Mouse (Mus musculus): ENCODE data around the gene Ddx4. TPM values are rescaled to one million over a fixed set of nuclear protein-coding genes. Genes with fewer than 3 reads are reported as not detected.

Ddx4 gene
- total RNA-seq (2015; ENCODE audit: low replicate concordance): 1.5 and 3.1 TPM in 2 replicates
- total RNA-seq (2017; ENCODE audit: low replicate concordance): 2.4 and 3.6 TPM in 2 replicates

GRCm38 (mm10) chr13:112652205-112652604, at the start of gene Ddx4:
Ddx4 (minus strand) TSS chr13:112652475.
- no peak for ATAC-seq (replicated peaks; ENCODE audit: low FRiP score, poor library complexity, severe bottlenecking)

- ATAC-seq (replicated peaks; ENCODE audit: low FRiP score, poor library complexity, severe bottlenecking): no peak
Observed at GRCm38 (mm10) chr13:112701256-112701655, 49.0 kb upstream of the Ddx4 start.

- no peak for ATAC-seq (replicated peaks; ENCODE audit: low FRiP score, poor library complexity, severe bottlenecking)
Observed at GRCm38 (mm10) chr13:112695526-112696240, 43.4 kb upstream of the Ddx4 start.

- peak; percentile 82 for ATAC-seq (replicated peaks; ENCODE audit: low FRiP score, poor library complexity, severe bottlenecking)
Observed at GRCm38 (mm10) chr13:112692870-112693553, 40.7 kb upstream of the Ddx4 start.

GRCm38 (mm10) chr13:112686155-112686554, 33.9 kb upstream of the Ddx4 start:
- no peak for ATAC-seq (replicated peaks; ENCODE audit: low FRiP score, poor library complexity, severe bottlenecking)

- no peak for ATAC-seq (replicated peaks; ENCODE audit: low FRiP score, poor library complexity, severe bottlenecking)
Observed at GRCm38 (mm10) chr13:112683970-112684369, 31.7 kb upstream of the Ddx4 start.

GRCm38 (mm10) chr13:112683312-112683711, 31.0 kb upstream of the Ddx4 start:
- no peak for ATAC-seq (replicated peaks; ENCODE audit: low FRiP score, poor library complexity, severe bottlenecking)

GRCm38 (mm10) chr13:112678154-112678553, 25.9 kb upstream of the Ddx4 start:
- ATAC-seq (replicated peaks; ENCODE audit: low FRiP score, poor library complexity, severe bottlenecking): peak; percentile 72

GRCm38 (mm10) chr13:112673899-112674447, 21.7 kb upstream of the Ddx4 start:
- ATAC-seq (replicated peaks; ENCODE audit: low FRiP score, poor library complexity, severe bottlenecking): peak; percentile 88

GRCm38 (mm10) chr13:112672797-112673196, 20.5 kb upstream of the Ddx4 start:
- ATAC-seq (replicated peaks; ENCODE audit: low FRiP score, poor library complexity, severe bottlenecking): no peak

- no peak for ATAC-seq (replicated peaks; ENCODE audit: low FRiP score, poor library complexity, severe bottlenecking)
Observed at GRCm38 (mm10) chr13:112671708-112672107, 19.4 kb upstream of the Ddx4 start.

- no peak for ATAC-seq (replicated peaks; ENCODE audit: low FRiP score, poor library complexity, severe bottlenecking)
Observed at GRCm38 (mm10) chr13:112667215-112667614, 14.9 kb upstream of the Ddx4 start.

- ATAC-seq (replicated peaks; ENCODE audit: low FRiP score, poor library complexity, severe bottlenecking): no peak
Observed at GRCm38 (mm10) chr13:112666433-112667024, 14.3 kb upstream of the Ddx4 start.

GRCm38 (mm10) chr13:112661687-112662086, 9.4 kb upstream of the Ddx4 start:
- ATAC-seq (replicated peaks; ENCODE audit: low FRiP score, poor library complexity, severe bottlenecking): no peak

GRCm38 (mm10) chr13:112660574-112661381, 8.5 kb upstream of the Ddx4 start, which contains the start of gene Slc38a9:
Slc38a9 (plus strand) TSS chr13:112660751.
- peak; percentile 96 for ATAC-seq (replicated peaks; ENCODE audit: low FRiP score, poor library complexity, severe bottlenecking)

GRCm38 (mm10) chr13:112659986-112660573, 7.8 kb upstream of the Ddx4 start:
- no peak for ATAC-seq (replicated peaks; ENCODE audit: low FRiP score, poor library complexity, severe bottlenecking)

GRCm38 (mm10) chr13:112651183-112651582, 1.1 kb downstream of the Ddx4 start:
- no peak for ATAC-seq (replicated peaks; ENCODE audit: low FRiP score, poor library complexity, severe bottlenecking)

GRCm38 (mm10) chr13:112645529-112646186, 6.6 kb downstream of the Ddx4 start:
- ATAC-seq (replicated peaks; ENCODE audit: low FRiP score, poor library complexity, severe bottlenecking): peak; percentile 53

GRCm38 (mm10) chr13:112644996-112645395, 7.3 kb downstream of the Ddx4 start:
- no peak for ATAC-seq (replicated peaks; ENCODE audit: low FRiP score, poor library complexity, severe bottlenecking)

Data from erythroblast, adult 5-6 weeks (primary cell).